Mouse (Mus musculus) lung, embryonic 14.5 days (tissue): ENCODE results near the gene Plekha1. TPM values are rescaled to one million over a fixed set of nuclear protein-coding genes. Genes with fewer than 3 reads are reported as not detected.

ENCODE experiments used
- ATAC-seq: fragments of 200-750 bp; cut with Nextera tagmentation; 2 replicates; pipeline ENCODE4 v1.8.0; 2017; ENCODE audit warnings: mild to moderate bottlenecking, moderate TSS enrichment, moderate library complexity; ENCODE audit not compliant: insufficient read depth
- DNase-seq: peaks from one replicate; pipeline ENCODE4 v3.0.0-alpha.2; 2015
- H3K27ac ChIP-seq: fragments of 300-500 bp; sonication (generic); 2 replicates; pipeline ENCODE4 v1.5.1; 2014; ENCODE audit warnings: low read depth, mild to moderate bottlenecking, moderate library complexity
- H3K27me3 ChIP-seq: fragments of 300-500 bp; sonication (generic); 2 replicates; pipeline ENCODE4 v1.6.1; 2014; ENCODE audit warnings: low read length, control low read depth; ENCODE audit not compliant: insufficient read depth
- H3K36me3 ChIP-seq: fragments of 300-500 bp; sonication (generic); 2 replicates; pipeline ENCODE4 v1.6.1; 2014; ENCODE audit warnings: control low read depth; ENCODE audit not compliant: insufficient read depth
- H3K4me1 ChIP-seq: fragments of 300-500 bp; sonication (generic); 2 replicates; pipeline ENCODE4 v1.6.1; 2014; ENCODE audit warnings: antibody characterized with exemption, control low read depth; ENCODE audit not compliant: insufficient read depth
- H3K4me2 ChIP-seq: fragments of 300-500 bp; sonication (generic); 2 replicates; pipeline ENCODE4 v1.6.1; 2014; ENCODE audit warnings: mild to moderate bottlenecking
- H3K4me3 ChIP-seq: fragments of 300-500 bp; sonication (generic); 2 replicates; pipeline ENCODE4 v1.5.1; 2014; ENCODE audit warnings: low read depth, low read length
- H3K9ac ChIP-seq: fragments of 300-500 bp; sonication (generic); 2 replicates; pipeline ENCODE4 v1.6.1; 2014
- H3K9me3 ChIP-seq: fragments of 300-500 bp; sonication (generic); 2 replicates; pipeline ENCODE4 v1.6.1; 2016; ENCODE audit warnings: low read depth, low read length, control low read depth
- CTCF ChIP-seq: IDR thresholded peaks from 2 replicates; pipeline ENCODE4 v1.5.1; 2016; ENCODE audit warnings: antibody characterized with exemption, low read depth
- WGBS: fragments of 180-500 bp; shearing (Covaris S2); extraction: QIAGEN DNeasy Blood & Tissue Kit; methylation state at CpG from one replicate; pipeline ENCODE4 v1.1.7; 2014; 5-methylcytosine and 5-hydroxymethylcytosine counted together
- polyA plus RNA-seq: library from polyadenylated mRNA; unstranded; fragments of >200 nt; fragmentation: Nextera tagmentation; extraction: Ambion mirVana; gene quantifications from 2 replicates; pipeline ENCODE4 v1.2.1, GENCODE M21; 2014

The Plekha1 gene
- polyA plus RNA-seq, 1 experiment from 2014 or later: 56.2 TPM

DNA sequence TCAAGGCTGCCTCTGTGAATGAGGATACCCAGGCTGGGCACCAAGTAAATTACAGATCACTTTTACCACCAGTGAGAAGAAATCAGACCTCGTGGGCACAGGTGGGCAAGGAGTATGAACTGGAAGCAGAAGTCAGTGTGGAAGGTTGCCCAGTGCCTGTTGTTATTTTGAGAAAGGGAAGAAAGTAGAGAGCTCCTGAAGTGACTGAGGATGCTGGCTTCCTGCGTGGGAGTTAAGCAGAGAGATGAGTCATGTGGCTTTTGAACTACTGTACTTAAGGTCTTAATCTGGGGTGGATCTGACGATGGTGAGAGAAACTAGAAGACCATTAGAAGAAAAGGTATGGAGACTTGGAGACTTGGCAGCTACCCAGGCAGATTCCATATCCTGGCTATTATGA, 20.7 kb downstream of the Plekha1 start:
- no peaks in the 10 kb centered on the region for H3K27me3 ChIP-seq
- no peaks in the 10 kb centered on the region for H3K4me1 ChIP-seq
- peaks cover 42% of the 10 kb centered on the region for H3K36me3 ChIP-seq
- no peak for ATAC-seq
- TF ChIP-seq CTCF: no peak
- H3K27ac ChIP-seq: no peak overlapping the region
- H3K9ac ChIP-seq: no peak overlapping the region
- H3K4me3 ChIP-seq: no peak overlapping the region
- no peak overlapping the region for H3K4me2 ChIP-seq
- WGBS: 71% methylated on average over 3 of the region's 3 CpGs
- DNase-seq: no peak
- no peaks in the 10 kb centered on the region for H3K9me3 ChIP-seq

DNA sequence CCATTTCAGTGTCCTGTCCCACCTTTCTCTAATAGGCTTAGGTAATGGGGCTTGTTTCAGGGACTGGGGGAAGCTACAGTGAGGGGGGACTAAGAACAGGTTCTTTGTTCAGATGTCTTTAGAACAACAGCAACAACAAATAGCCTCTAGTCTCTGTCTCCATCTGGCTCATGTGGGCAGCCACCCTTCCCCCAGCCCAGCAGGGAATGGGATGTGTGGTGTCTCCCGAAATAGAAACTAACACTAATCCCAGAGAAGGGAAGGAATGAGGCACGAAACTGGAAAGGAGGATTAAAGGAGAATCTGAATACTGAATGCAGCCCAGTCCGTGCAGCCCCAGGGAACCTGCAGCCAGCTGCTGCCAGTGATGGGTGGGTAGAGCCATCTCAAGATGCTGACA, 22.4 kb downstream of the Plekha1 start:
- DNase-seq: no peak
- no peak for TF ChIP-seq CTCF
- H3K4me2 ChIP-seq: no peak overlapping the region
- H3K4me1 ChIP-seq: no peaks in the 10 kb centered on the region
- no peaks in the 10 kb centered on the region for H3K9me3 ChIP-seq
- H3K9ac ChIP-seq: no peak overlapping the region
- H3K4me3 ChIP-seq: no peak overlapping the region
- ATAC-seq: no peak
- H3K27ac ChIP-seq: no peak overlapping the region
- no peaks in the 10 kb centered on the region for H3K27me3 ChIP-seq
- 36% methylated on average over 3 of the region's 3 CpGs for WGBS
- H3K36me3 ChIP-seq: peaks cover 42% of the 10 kb centered on the region

DNA sequence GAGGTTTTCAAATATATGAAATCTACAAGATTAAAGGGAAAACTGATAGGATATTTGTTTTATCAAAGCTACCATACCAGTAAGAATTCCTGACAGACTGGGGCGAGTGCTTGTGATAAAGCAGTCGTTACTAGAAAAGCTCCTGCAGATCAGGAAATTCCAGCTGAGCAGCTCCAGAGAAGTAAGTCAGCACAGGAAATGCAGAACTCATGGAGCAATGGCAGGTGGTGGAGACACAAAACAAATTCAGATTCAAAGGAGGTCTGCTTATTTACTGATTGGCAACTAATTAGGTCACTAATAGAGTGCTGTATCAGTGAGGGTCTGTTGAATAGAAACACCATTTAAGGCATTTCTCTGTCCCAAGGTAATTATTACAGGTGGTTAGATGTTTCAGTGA, 25.3 kb downstream of the Plekha1 start:
- Histone ChIP-seq H3K4me3 (no peak overlapping the region), H3K4me2 (no peak overlapping the region), H3K4me1 (no peaks in the 10 kb centered on the region), H3K27ac (no peak overlapping the region), H3K9ac (no peak overlapping the region), H3K9me3 (no peaks in the 10 kb centered on the region), H3K27me3 (no peaks in the 10 kb centered on the region), H3K36me3 (peaks cover 33% of the 10 kb centered on the region)
- 22% methylated on average over 2 of the region's 2 CpGs for WGBS
- DNase-seq (peak; percentile 23), ATAC-seq (no peak)
- TF ChIP-seq CTCF: no peak

DNA sequence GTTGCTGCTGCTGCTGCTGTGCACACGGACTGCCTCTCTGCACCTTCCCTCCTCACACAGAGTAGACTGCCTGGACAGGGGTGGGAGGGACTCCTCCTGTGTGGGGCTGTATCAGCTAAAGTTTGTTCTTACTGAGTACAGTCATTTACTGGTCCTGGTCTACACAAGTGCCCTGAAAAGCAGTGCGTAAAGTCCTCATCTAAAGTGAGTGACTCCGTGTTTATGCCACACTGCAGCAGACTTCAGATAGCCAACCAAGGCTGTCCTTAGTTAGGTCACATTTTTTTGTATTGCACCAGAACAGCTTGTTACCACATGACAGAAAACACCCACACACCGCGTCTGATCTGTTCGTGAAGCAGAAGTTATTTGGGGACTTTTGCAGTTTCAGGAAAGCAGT, 27.4 kb downstream of the Plekha1 start:
- H3K4me3 ChIP-seq: no peak overlapping the region
- peaks cover 41% of the 10 kb centered on the region for H3K36me3 ChIP-seq
- no peaks in the 10 kb centered on the region for H3K9me3 ChIP-seq
- H3K4me2 ChIP-seq: no peak overlapping the region
- no peak for ATAC-seq
- H3K4me1 ChIP-seq: no peaks in the 10 kb centered on the region
- WGBS: 78% methylated on average over 6 of the region's 6 CpGs
- TF ChIP-seq CTCF: no peak
- no peak for DNase-seq
- no peaks in the 10 kb centered on the region for H3K27me3 ChIP-seq
- H3K9ac ChIP-seq: no peak overlapping the region; the same call in 1 of the 2 replicates
- no peak overlapping the region for H3K27ac ChIP-seq

DNA sequence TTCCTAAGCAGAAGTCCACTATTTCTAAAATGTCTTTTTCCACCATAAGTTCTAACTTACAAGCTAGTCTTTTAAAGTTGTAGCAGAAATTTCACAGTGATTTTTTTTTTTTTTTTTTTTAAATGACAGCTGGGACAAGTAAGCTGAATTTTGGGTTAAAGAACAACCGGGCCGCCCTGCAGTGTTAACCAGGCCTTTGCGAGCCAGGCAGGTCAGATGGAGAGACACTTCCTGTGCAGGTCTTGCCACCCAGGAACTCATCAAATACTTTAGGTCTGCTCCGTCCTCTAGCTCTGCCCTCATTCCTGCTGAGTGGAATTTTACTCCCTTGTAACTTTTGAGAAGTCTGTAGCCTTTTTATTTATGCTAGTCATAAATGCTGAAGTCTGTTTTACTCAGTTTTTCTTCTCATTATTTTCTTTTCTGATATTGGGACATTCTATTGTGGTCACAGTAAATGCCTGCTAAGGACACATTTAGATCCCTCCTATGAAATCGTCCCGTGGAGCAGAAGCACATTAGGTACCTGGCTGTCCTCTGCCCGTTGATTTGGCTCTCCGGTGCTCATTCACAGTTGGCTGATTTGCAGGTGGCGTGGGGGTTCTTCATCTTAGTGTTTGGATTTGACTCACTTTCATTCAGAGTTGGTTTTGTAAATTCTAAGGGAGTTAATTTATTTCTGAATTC, 29.5 kb downstream of the Plekha1 start:
- H3K36me3 ChIP-seq: peaks cover 47% of the 10 kb centered on the region
- ATAC-seq (no peak), DNase-seq (no peak)
- WGBS: 84% methylated on average over 9 of the region's 9 CpGs
- no peaks in the 10 kb centered on the region for H3K4me1 ChIP-seq
- TF ChIP-seq CTCF: no peak
- H3K27me3 ChIP-seq: no peaks in the 10 kb centered on the region
- no peaks in the 10 kb centered on the region for H3K9me3 ChIP-seq
- no peak overlapping the region for H3K4me2 ChIP-seq
- no peak overlapping the region for H3K9ac ChIP-seq
- no peak overlapping the region for H3K27ac ChIP-seq
- no peak overlapping the region for H3K4me3 ChIP-seq

DNA sequence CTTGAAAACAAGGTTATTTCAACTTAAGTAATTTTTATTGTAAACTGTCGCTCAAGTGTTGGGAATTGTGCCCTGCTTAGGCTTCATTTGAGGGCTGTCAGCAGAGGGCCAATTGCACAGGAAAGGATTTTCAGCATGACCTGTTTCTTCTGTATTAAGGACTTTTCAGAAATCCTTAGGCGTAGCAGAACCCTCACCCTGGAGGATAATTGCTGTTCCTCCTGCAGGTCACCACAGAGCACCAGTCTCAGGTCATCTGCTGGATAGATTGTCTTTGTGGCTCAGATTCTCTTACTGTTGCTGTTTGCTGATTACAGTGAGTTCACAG, 30.0 kb downstream of the Plekha1 start:
- ATAC-seq (no peak), DNase-seq (no peak)
- no peak for TF ChIP-seq CTCF
- Histone ChIP-seq H3K27ac (no peak overlapping the region), H3K9ac (no peak overlapping the region), H3K27me3 (no peaks in the 10 kb centered on the region), H3K36me3 (peaks cover 46% of the 10 kb centered on the region), H3K4me2 (no peak overlapping the region), H3K4me1 (no peaks in the 10 kb centered on the region), H3K4me3 (no peak overlapping the region), H3K9me3 (no peaks in the 10 kb centered on the region)
- 91% methylated on average over 2 of the region's 2 CpGs for WGBS

DNA sequence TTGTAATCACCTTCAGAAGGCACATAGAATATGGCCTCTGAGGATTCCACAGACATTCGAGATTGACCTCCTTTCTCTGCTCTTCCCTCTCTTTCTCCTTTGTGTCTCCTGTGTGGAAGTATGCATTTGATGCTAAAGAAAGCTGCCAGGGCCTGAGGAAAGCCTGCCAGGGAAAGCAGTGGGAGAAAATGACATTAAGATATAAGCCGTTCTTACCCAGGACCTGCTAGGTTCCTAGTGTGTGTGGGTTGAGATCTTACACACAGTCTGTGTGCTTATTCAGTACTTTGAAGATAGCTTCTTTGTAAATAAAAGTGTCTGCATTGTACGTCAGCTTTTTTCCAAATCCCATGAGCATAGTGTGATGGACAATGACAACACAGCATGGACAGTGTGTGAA, 30.5 kb downstream of the Plekha1 start:
- no peak overlapping the region for H3K9ac ChIP-seq
- H3K9me3 ChIP-seq: no peaks in the 10 kb centered on the region
- peaks cover 51% of the 10 kb centered on the region for H3K36me3 ChIP-seq
- no peak for ATAC-seq
- no peaks in the 10 kb centered on the region for H3K4me1 ChIP-seq
- DNase-seq: no peak
- H3K27me3 ChIP-seq: no peaks in the 10 kb centered on the region
- no peak for TF ChIP-seq CTCF
- 80% methylated on average over 3 of the region's 3 CpGs for WGBS
- no peak overlapping the region for H3K4me2 ChIP-seq
- H3K4me3 ChIP-seq: no peak overlapping the region
- H3K27ac ChIP-seq: no peak overlapping the region

DNA sequence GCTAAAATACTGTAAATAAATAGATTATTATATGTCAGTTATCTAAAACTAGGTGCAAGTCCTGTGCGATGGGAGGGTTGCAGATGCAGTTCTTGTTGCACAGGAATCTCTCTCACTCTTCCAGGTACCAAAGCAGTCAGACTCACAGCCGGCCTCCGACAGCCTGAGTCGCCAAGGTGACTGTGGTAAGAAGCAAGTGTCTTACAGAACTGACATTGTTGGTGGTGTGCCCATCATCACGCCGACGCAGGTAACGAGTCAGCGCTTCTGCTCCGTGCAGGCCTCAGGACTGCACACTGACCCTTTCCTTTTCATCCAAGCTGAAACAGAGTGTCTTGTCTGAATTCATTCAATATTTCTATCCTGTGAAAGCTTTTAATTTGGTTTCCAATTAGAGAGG, 31.6 kb downstream of the Plekha1 start:
- no peak overlapping the region for H3K4me2 ChIP-seq
- H3K9ac ChIP-seq: no peak overlapping the region
- peaks cover 57% of the 10 kb centered on the region for H3K36me3 ChIP-seq
- DNase-seq (no peak), ATAC-seq (no peak)
- H3K4me3 ChIP-seq: no peak overlapping the region
- H3K27ac ChIP-seq: no peak overlapping the region
- no peak for TF ChIP-seq CTCF
- no peaks in the 10 kb centered on the region for H3K4me1 ChIP-seq
- WGBS: 88% methylated on average over 10 of the region's 10 CpGs
- H3K27me3 ChIP-seq: no peaks in the 10 kb centered on the region
- no peaks in the 10 kb centered on the region for H3K9me3 ChIP-seq
